Mouse (Mus musculus): ENCODE measurements around the gene Abcb10.
"Not testable (repeated sequence)": the region's sequence is repeated elsewhere in the genome, so short reads cannot be mapped to it uniquely, and the experiment has no call there.

The Abcb10 gene

GRCm38 (mm10) chr8:123981674-123982073 is 1.2 kb downstream of the Abcb10 start:
- DNase-seq (ENCODE audit: low read depth, low spot score), result no peak

DNA sequence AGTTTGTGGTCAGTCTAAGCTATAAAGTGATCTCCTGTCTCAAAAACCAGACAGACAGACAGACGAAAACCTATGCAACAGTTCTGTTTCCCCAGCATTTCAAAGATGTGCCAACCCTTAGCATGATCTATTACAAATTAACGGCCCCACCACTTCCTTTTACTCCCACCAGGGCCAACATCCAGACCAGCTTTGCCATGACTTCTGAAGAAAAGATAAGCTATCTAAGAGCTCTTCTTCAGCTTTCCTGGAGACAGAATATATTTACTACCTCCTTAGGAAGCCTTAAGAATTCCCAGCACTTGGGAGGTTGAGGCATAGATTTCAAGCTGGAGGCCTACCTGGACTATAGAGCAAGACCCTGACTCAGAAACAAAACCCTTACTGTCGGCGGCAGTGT is 2.7 kb downstream of the Abcb10 start:
- no peak for DNase-seq (ENCODE audit: low read depth, low spot score)

DNA sequence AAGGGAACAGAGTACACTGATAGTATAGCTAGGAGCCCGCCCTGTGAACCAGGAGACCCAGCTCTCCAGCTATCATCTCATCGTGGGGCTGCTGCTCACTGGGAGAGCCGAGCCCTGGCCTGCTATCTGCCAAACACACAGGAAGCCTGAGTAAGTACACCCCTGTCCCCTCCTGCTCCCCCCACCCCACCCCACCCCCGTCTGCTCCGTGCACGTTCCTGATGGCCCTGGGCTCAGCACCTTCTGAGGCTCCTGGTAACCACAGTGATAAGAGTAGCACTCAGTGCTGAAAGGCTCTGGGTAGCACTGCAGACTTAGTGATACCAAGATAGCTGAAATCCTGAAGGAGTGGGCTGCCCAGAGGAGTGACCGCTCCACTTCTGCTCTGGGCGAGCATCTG is 4.0 kb downstream of the Abcb10 start:
- no peak for DNase-seq (ENCODE audit: low read depth, low spot score)

DNA sequence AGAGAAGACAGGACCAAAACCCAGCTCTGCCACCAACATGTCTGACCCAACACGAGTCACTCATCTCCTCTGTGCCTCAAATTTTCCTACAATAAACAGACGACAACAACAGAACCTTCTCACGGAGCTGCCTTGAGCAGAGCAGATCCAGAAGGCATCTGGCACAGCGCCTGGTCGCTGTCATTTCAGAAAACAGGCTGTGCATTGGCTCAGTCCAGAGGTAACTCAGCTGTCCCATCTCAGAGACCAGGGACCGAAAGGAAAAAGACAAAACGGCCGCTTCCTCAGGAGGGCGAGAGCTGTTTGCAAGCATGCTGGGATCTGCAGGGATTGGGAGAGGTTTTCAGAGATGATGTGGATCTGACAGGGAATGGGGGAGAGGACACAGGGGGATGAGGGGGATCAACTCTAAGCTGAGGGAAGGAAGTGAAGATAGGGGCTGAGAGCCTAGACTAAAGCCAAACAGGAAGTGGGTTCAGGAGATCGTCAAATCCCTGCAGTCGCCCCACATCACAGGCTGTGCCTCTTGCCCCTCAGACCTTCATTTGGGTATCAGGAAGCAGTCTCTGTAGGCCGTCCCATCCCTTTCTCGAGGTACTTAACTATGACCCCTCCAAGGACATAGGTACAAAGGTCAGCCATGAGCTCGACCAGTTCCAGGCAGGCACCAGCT is 4.6 kb downstream of the Abcb10 start:
- peak; percentile 50 for DNase-seq (ENCODE audit: low read depth, low spot score)

DNA sequence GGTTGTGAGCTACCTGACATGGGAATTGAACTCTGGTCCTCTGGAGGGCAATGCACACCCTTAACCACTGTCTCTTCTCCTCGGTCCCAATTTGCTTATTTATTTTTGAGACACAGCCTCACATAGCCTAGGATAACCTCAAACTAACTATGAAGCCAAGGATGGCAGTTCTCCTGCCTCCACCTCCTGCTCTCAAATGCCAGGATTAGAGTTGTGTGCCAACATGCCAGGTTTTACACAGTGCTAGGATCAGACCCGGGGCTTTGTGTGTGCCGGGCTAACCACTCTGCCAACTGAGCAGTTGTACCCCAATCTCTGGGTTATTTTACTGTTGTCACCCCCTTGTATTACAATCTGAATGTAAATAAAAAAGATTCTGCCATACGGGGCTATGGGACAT is 5.4 kb downstream of the Abcb10 start:
- no peak for DNase-seq (ENCODE audit: low read depth, low spot score)

GRCm38 (mm10) chr8:123973495-123973894 is 9.4 kb downstream of the Abcb10 start:
- DNase-seq (ENCODE audit: low read depth, low spot score), result no peak

DNA sequence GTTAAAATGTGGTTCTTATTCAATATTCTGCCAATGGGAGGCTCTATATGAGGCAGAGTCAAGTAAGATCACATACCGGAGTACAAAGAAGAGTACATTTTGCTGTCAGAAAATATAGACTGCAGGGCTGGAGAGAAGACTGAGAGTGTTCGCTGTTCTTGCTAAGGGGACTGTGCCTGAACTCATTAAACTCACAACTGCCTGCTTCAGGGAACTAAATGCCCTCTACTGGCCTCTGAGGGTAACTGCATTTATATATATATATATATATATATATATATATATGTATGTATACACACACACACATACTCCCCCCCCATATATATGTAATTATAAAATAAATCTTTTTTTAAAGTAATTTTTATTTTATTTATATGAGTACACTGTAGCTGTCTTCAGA is 16.0 kb downstream of the Abcb10 start:
- DNase-seq (ENCODE audit: low read depth, low spot score), result peak; percentile 48

DNA sequence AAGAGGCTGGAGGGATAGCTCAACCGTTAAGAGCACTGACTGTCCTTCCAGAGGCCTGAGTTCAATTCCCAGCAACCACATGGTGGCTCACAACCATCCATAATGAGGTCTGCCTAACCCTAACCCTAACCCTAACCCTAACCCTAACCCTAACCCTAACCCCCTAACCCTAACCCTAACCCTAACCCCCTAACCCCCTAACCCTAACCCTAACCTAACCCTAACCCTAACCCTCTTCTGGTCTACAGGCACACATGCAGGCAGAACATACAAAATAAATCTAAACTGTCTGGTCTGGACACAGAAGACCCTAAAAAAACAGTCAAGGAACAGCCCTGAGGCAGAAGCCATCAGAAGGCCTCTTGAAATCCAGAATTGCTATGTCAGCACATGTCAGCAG is 21.6 kb downstream of the Abcb10 start:
- DNase-seq (ENCODE audit: low read depth, low spot score), result no peak

- DNase-seq (ENCODE audit: low read depth, low spot score), result not testable (repeated sequence)
Measured at GRCm38 (mm10) chr8:123960556-123960955, 22.4 kb downstream of the Abcb10 start.

GRCm38 (mm10) chr8:123960056-123960455 is 22.9 kb downstream of the Abcb10 start:
- DNase-seq (ENCODE audit: low read depth, low spot score), result no peak

- no peak for DNase-seq (ENCODE audit: low read depth, low spot score)
Measured at GRCm38 (mm10) chr8:123959473-123959872, 23.4 kb downstream of the Abcb10 start.

GRCm38 (mm10) chr8:123958130-123958529 is 24.8 kb downstream of the Abcb10 start:
- DNase-seq (ENCODE audit: low read depth, low spot score), result peak; percentile 48

- no peak for DNase-seq (ENCODE audit: low read depth, low spot score)
Measured at GRCm38 (mm10) chr8:123954246-123954645, 28.7 kb downstream of the Abcb10 start.

GRCm38 (mm10) chr8:123953686-123954085 is 29.2 kb downstream of the Abcb10 start:
- no peak for DNase-seq (ENCODE audit: low read depth, low spot score)

- peak; percentile 90 for DNase-seq (ENCODE audit: low read depth, low spot score)
Measured at GRCm38 (mm10) chr8:123950077-123950802, 32.7 kb downstream of the Abcb10 start.

DNA sequence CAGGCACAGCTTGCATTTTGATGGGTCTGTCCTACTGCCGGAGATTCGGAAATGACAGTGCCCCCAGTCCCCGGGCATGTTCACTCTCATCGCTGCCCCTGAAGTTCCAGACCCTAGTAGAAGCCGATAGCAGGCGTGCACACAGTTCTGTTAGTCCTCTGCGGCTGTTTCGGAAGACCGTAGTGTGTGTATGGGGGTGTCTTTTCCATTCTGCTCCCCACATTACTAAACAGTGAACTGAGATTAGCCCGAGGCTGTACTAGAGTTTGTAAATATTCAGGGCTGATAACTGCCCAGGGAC is 33.3 kb downstream of the Abcb10 start:
- DNase-seq (ENCODE audit: low read depth, low spot score), result no peak

- DNase-seq (ENCODE audit: low read depth, low spot score), result peak; percentile 99
Measured at GRCm38 (mm10) chr8:123948942-123949685, 33.8 kb downstream of the Abcb10 start, which contains the start of gene Nup133. Gene Nup133 (minus strand): TSS chr8:123949265.

DNA sequence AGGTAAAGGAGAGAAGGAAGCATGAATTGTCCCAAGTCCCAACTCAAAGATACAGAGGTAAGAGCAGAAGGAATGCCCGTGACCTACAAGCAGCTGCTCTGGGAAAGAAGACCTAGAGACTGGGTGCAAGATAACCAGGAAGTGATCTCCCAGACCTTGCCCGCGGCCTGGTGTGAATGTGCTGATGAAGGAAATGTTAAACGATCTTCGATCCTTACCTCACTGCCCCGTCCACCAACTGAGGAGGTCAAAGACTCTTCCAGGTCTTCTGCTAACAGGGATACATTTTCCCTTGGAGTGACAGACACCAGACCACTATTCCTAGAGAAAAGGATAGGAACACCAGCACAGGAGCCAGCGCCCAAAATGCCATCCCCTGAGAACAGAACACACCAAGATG is 53.9 kb downstream of the Abcb10 start:
- DNase-seq (ENCODE audit: low read depth, low spot score), result no peak

DNA sequence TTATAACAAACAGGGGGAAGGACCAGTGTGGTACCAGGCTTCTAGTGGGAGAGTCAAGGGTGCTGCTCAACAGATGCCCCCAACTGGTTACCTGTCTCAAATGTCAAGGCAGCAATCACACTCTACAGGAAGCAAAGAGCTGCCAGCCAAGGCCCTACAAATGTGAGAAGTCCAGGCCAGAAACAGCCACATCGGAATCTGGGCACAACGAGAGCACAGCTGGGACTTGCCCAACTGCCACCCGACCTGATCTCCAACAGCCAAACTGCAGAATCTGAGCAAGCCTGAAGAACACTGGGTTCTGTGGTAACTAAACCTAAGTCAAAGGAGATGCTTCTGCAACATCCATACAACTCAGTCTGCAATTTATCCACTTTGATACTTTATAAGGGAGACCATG is 57.3 kb downstream of the Abcb10 start:
- no peak for DNase-seq (ENCODE audit: low read depth, low spot score)

DNA sequence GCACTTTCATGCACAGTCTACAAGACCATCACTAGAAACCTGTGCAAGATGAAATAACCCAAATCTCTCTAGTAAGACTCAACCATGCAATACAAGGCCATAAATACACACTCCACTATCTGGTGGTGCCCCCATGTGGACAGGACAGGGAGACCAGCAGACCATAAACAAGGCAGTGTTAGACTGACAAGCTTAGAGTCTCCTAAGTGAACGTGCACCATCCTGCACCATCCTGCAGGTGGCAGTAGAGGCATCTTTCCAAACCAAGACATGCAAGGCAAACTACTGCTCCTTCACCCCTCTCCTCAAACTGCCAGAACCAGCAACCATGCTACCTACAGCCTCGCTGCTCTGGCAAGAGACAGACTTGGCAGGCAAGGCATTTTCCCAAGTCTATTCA is 58.2 kb downstream of the Abcb10 start:
- peak; percentile 97 for DNase-seq (ENCODE audit: low read depth, low spot score)

GRCm38 (mm10) chr8:123914635-123915034 is 68.3 kb downstream of the Abcb10 start:
- DNase-seq (ENCODE audit: low read depth, low spot score), result no peak

DNA sequence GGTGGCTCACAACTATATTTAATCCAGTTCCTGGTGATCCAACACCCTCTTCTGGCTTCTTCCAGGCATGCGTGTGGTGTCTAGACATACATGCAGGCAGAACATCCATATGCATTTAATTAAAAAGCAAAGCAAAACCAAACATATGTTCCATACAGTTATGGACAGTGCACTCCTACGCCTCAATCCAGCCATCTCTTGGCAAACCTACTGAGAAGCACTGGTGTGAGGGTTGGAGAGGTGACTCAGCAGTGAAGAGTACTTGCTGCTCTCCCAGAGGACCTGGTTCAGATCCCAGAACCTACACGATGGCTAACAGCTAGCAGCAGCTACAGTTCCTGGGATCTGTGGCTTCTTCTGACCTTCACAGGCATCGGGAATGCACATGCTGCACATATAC is 70.7 kb downstream of the Abcb10 start:
- no peak for DNase-seq (ENCODE audit: low read depth, low spot score)

- DNase-seq (ENCODE audit: low read depth, low spot score), result no peak
Measured at GRCm38 (mm10) chr8:123907604-123908003, 75.3 kb downstream of the Abcb10 start.

All from ES-CJ7 (cell line).